Mouse (Mus musculus) kidney, adult 2 months (tissue): ENCODE measurements at regions not wholly inside any gene's neighbourhood (a gene's known extent, or its start where the extent isn't known, plus 50 kb on each side); places are given as distances from the start of the nearest gene placed in this dataset.

Experiments
- CTCF ChIP-seq: fragments of 200-500 bp; conservative IDR thresholded peaks from 2 replicates; pipeline ENCODE4 v1.5.1; 2011; ENCODE audit warnings: low read depth, mild to moderate bottlenecking, control low read depth, low read length, moderate library complexity, mixed read lengths; ENCODE audit not compliant: insufficient read depth, insufficient read length
- POLR2A ChIP-seq: fragments of 200-500 bp; IDR thresholded peaks from one replicate; pipeline ENCODE4 v1.6.1; 2011; ENCODE audit warnings: low read depth, low read length, control low read depth

GRCm38 (mm10) chr2:166467137-166467536, 246.5 kb downstream of the Prex1 start:
- TF ChIP-seq CTCF (no peak), POLR2A (no peak)
